Mouse (Mus musculus): Measurements from ENCODE around the gene Iars2.
"Not testable (repeated sequence)": the region's sequence is repeated elsewhere in the genome, so short reads cannot be mapped to it uniquely, and the experiment has no call there.

DNA sequence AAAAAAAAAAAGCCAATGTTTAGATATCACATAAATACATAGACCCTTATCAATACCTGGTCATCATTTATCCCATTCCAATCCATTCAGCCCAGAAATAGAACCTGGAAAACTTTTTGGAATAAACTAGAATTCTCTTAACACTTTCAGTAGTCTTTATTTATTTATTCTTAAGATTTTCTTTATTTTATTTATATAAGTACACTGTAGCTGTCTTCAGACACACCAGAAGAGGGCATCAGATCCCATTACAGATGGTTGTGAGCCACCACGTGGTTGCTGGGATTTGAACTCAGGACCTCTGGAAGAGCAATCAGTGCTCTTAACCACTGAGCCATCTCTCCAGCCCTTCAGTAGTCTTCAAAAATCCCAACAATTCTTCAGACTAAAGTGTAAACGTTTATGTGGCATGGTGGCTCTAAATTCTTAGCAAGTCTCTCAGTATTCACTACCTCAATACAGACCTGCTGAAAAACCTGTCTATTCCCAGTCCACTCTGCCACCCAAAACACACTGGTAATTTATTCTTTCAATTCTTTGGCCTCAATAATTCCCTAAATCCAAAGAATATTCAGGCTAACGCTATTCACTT, 1.3 kb downstream of the Iars2 start:
- not testable (repeated sequence) for TF ChIP-seq GATA1, TAL1 (IDR thresholded peaks at IDR 0.05; ENCODE audit: low read length)
